Mouse (Mus musculus): ENCODE measurements around the gene Phlda2.

Gene Phlda2

DNA sequence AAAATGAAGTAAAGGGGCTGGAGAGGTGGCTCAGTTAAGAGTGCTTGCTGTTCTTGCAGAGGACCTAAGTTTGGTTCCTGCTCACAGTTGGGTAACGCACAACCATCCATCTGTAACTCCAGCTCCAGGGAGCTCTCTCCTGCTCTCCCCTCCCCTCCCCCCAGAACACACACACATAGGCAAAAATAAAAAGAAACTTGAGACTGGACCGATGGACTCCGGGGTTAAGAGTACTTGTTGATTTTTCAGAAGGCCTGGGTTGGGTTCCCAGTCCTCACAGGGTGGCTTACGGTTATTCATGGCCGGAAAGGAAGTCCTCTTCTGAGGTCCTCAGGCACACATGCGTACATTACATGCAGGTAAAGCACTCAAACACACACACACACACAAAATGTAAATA is 976 bp upstream of the Phlda2 start:
- CTCF ChIA-PET = no interaction called here

DNA sequence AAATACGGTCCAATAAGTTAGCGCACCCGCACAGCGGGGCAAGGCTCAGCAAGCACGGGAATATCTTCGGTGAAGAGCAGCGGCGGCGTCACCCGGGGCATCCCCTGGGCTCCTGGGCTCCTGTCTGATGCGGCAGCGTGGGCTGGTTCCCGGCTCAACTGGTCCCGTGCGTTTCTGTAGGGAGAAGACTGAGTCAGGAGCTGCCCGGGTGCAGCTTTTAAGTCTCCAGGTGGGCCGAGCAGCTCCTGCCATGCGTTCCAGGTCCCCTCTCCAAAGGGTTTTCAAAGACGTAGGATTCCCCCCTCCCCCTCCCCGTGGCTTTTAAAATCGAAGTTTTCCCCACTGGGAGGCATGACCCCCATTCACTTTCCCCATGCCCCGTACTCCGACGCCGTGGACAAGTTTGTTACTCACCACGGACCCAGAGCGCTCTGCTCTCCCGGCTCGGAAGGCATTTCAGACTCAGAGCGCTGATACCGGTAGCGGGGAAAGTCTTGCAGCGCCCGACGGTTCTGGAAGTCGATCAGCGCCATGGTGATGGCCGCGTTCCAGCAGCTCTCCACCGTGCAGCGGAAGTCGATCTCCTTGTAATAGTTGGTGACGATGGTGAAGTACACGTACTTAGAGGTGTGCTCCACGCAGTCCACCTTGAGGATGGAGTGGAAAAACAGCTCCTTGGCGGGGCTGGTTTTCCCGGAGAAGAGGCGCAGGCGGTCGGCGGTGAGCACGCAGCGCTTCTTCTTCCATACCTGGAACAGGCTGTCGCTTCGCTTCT is 1.1 kb downstream of the Phlda2 start:
- CTCF ChIA-PET = no interaction called here

DNA sequence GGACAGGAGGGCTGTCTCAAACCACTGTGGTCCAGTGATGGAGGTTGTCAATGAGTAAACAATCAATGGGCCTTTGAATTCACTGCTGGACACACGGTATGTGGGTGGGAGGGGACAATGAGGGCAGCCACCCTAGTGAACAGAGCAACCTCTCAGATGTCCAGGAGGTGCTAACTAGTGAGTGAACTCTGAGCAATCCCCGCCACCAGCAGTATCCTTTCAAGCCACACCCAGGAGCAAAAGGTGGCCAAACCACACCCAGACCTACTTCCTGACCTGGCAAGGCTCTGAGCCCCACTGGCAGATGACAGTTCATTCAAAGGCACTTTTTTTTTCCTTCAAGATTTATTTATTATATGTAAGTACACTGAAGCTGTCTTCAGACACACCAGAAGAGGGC is 2.0 kb downstream of the Phlda2 start:
- CTCF ChIA-PET = no interaction called here

DNA sequence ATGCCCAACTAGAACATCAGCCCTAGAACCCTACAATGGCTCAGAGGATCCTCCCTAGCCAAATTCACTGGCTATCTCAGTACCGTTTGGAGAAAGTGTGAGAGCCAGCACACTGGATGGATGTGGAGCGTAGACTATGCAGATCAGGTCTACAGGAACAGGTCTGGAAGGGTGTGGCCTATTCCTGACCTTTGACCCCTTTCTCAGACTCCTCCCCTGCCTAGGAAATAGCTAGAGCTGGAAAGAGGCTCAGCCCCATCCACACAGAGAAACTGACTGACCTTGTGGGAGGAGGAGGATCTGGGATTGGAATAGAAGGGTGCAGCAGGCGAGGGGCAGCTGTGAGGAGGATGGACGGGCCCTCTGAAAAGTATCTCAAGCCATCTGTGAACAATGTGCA is 4.4 kb downstream of the Phlda2 start:
- CTCF ChIA-PET = no interaction called here

DNA sequence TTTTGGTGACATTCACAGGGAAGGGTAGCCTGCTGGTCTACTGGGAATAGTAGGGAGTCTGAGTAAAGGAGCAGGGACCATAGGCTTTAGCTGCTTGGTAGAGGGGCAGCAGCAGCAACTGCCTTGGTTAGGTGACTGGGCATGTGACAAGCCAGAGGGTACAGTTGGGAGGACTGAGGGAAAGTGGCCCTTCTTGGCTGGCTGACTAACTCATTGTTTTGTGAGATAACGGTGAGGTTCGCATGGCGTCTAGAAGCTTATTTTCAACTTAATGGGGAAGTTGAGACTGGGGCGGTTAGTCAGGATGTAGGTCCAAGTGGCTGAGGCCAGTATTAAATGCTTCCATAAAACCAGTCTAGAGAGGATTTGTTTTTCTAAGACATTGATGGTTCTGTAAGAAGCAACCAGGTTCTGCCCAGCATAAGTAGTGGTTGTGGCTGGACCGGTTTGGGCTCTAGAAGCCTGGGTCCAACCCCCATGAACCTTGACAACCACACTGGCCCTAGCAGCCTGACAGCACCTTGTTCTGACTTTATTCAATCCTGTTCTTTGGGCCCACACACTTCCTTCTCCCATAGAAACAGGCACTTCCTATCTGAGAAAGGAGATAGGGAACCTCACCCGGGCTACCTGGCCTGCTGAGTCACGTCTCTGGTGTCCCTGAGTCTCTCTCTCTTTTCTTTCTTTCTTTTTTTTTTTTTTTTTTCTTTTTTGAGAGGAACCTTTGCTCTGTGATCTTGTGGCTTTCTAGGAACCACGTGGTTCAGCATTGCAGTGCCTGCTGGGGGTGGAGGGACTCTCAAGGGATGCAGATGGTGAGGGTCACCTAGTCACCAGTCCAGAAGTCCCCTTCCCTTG is 7.6 kb downstream of the Phlda2 start:
- CTCF ChIA-PET = no interaction called here

DNA sequence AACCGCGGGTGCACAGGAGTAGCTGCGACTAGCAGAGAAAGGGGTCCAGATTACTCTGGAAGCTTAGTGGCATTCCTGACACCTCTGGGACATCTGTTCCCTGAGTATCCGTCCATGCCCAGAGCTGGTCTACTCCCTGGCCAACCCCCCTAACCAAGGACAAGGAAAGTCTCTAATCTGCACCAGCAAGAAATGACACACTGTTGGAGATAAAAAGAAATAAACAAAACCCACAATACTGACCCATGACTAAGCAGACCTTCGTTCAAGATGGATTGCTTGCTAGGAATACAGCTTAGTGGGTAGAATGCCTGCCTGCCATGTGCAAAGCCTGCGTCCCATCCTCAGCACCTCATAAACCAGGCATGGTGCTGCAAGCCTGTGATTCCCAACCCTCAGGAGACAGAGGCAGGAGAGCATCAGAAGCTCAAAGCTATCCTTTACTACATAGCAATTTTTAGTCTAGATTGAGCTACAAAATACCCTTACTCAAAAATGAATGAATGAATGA is 9.3 kb downstream of the Phlda2 start:
- CTCF ChIA-PET = no interaction called here

DNA sequence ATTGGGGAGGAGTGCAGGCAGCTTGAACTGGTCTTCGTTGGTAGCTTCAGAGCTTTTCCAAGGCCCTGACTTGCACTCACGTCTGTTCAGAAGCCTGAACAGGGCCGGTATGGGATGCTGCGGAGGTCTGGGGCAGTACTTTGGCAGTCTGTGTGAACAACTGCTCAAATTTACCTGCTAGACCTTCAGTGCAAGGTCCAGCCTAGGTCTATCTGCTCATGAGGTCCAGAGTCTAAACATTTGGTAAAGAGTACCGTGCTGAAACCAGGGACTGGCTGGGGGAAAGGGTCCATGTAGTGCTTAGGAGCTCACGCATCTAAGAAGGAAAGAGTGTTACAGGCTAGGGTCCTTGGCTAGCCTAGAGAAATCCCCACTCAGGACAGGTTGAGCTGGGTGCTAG is 13.2 kb downstream of the Phlda2 start:
- CTCF ChIA-PET = no interaction called here

DNA sequence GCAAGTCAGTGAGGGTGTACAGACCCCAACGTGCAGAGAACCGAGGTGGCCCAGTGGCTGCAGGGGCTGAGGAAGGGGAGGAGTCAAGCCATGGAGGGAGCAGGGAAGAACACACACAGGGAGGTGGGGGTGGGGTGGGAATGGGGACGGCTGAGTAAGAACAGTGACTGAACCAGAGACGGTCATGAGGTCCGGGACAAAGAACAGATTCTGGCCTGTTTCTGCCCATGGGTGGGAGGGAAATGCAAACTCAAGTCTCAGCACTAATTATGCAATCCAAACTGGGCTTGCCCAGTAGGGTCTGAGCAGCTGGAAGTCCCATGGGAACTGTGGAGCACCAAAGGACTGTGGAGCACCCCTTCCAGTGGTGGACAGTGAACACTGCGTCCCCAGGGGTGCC is 20.4 kb downstream of the Phlda2 start:
- CTCF ChIA-PET = no interaction called here

DNA sequence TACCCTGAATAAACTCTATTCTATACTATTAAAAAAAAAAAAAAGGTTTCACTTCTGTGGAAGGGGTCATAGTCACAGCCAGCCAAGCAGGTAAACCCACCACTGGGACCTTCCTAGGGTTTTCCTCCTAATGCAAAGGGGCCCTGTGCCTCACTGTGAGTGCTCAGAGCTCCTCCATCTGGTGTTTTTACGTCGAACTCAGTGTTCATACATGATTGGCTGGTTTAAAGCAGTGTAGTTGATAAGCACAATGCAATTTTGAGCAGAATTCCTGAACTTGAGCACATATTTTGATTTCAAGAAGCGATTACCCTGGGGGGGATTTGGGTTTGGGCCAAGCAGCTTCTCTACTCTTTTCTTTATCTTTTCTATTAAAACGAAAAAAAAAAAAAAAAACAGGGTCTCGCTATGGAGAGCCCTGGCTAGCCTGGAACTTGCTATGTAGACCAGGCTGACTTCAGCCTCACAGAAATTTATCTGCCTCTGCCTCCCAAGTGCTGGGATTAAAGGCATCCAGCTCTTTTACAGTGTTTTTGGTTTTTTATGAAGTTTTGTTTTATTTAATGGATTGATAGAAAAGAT is 21.1 kb downstream of the Phlda2 start:
- CTCF ChIA-PET = no interaction called here

DNA sequence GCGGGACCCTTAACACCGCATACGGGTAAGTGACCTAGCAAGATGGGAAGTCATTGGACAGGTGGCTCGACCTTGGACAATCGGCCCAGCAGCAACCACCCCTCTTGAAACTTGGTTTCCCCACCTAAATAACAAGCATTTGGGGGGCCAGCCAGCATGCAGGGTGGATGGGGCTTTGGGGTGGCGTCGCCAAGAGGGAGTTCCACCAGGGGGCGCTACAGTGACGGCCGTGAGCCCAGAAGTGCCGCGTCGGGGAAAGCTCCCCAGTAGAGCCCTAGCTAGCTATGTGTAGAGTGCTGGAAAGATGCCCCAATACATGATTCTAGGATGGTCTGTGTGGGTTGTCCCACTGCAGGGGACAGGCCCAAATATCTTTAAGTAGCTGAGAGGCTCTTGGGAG is 22.5 kb downstream of the Phlda2 start:
- CTCF ChIA-PET = interaction anchor here (0.6 to 0.7 kb wide), 2 partner anchors 282 to 561 kb away, joined by 3 read pairs; no protein-coding TSS in a partner anchor

DNA sequence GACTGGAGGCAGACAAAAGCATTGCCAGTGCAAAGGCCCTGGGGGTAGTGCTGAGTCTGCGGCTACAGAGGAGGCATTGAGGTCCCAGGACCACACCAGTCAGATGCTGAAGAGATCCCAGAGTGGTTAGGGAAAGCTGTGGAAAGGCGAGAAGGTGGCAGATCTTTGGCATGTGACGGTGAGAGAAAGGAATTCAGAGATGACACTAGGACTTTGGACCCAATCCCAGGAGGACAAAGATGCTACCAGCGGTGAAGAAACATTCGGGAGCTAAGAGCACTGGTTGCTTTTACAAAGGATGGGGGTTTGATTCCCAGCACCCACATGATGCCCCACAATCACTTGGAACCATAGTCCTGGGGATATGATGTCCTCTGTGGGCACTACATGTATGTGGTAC is 25.1 kb downstream of the Phlda2 start:
- CTCF ChIA-PET = no interaction called here

DNA sequence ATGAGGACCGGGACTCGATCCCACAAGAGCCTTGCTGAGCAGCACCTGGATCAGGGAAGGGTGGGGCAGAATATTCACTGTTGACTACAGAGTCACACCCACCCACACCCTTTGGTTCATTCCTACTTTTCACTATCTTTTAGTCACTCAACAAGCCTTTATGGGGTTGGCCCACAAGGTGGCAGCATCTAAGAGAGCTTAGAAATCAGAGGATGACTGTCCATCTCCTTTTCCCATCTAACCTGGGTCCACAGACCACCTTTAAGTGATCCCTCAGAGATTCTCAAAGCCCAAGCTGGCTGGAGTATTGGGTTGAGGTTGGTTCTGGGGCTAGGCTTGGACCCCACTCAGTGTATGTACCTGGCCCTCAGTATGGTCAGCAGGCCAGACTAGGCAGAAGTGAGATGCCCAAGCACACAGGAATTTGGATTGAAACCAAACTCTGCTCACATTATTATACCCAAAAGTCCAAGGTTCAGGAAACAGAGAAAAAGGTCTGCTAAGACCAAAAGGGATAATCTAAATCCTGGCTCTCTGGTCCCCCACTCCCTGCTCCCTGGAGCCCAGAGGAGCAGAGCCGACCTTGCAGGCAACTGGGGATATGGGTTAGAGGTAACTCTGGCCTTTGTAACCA is 26.1 kb downstream of the Phlda2 start:
- CTCF ChIA-PET = no interaction called here

DNA sequence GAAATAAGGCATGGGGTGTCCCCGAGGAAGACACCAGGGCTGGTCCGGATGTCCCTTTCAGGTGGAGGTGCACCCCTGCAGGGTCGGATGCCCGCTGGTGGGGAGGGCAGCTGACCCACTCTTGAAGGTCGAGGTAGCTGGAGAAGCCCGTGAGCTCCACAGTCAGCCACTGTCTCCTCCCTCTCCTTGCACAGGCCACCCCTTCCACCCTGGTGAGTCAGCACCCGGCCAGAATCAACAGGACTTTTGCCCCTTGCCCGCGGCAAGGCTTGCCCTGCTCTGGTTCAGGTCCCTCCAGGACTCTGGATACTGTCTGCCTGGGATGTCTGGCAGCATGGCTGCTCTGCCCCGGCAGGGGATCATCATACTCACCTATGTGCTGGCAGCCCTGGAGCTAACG is 27.1 kb downstream of the Phlda2 start:
- CTCF ChIA-PET = no interaction called here

DNA sequence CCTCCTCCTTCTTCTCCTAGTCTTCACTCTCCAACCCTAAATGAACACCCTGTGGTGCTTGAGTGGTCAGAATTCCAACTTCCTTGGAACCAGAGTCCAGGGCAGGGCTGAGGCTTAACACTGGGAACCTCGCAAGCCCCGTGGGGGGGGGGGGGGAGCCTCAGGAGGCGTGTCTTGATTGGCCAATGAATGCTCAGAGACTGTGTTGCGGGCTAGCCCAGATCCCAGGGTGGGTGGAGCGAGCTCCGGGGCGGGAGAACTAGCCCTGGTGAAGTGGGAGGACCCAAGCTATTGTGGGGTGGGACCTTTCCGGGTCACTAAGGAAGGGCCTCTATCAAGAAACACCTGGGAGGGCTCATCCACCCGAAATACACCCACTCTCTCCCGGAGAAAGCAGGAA is 28.1 kb downstream of the Phlda2 start:
- CTCF ChIA-PET = no interaction called here

DNA sequence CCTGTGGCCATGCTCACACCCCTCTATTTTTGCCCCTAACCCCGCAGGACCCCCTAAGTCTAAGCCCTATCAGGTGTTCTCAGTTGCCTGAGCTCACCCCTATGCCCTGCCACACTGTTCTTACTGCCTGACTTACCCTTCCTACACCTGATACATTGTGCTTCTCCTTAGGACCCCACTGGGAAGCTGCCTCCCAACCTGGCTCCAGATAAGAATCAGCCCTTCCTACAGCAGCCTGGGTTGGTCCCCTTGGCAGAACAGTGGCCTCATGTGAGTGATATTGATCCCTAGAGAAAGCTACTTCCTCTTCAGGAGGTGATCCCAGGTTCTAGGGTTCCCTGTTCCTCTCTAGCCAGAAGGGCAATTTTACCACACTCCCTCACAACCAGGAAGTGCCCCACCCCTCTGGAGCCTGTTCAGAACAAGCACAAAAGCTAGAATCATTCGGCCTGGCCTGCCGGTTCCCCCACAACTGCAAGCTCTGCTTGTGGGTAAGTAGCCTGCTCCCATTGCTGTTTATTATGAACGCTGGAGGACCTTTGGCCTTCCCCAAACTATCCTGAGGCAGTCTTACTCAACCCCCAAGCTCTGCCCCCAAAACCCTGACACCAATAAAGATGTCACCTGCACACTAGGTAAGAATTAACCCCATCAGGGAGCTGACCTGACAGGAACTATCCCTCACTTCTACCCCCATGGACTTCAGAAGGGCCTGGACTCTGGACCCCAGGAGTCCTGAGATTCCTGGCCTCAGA is 29.4 kb downstream of the Phlda2 start, which contains the start of gene Slc22a18:
Gene Slc22a18 (plus strand): TSS at position 390 of the 755 bp plus-strand sequence.
- CTCF ChIA-PET = no interaction called here

DNA sequence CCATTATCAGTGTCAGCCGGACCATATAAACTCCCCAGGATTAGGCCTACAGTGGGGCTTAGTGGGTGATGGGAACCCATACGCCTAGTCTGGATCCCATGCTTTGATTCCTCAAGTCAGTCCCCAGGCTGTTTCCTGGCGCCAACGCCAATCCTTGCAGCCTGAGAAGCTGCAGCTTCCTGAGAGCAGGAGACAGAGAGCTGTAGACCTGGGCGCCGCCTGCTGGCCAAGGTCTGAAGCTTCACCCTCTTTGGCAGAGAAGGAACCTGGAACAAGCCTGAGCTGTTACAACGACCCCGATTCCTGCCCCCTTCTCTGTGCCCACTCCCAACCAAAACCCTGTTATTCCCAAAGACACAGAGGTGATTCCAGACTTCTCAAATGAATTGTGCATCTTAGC is 33.0 kb downstream of the Phlda2 start:
- CTCF ChIA-PET = no interaction called here

DNA sequence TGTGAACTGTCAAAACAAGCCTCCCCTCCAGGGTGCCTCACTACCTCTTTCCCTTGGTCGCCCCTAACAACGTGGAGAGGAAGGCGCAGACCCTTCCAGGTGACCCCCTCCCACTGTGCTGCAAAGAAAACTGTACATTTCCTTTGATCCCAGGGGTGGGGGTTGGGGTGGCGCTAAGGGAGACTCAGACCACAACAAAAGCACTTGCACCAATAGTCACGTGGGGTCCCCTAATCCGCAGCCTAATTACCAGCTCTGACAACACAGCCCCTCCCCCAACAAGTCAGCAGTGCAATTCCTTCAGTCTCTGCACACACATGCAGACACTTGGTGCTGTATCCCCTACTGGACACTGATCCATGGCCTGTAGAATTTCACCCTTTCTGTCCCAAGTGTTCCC is 35.2 kb downstream of the Phlda2 start:
- CTCF ChIA-PET = interaction anchor here (0.7 kb wide), 1 partner anchor 341 kb away, joined by 3 read pairs; no protein-coding TSS in a partner anchor

DNA sequence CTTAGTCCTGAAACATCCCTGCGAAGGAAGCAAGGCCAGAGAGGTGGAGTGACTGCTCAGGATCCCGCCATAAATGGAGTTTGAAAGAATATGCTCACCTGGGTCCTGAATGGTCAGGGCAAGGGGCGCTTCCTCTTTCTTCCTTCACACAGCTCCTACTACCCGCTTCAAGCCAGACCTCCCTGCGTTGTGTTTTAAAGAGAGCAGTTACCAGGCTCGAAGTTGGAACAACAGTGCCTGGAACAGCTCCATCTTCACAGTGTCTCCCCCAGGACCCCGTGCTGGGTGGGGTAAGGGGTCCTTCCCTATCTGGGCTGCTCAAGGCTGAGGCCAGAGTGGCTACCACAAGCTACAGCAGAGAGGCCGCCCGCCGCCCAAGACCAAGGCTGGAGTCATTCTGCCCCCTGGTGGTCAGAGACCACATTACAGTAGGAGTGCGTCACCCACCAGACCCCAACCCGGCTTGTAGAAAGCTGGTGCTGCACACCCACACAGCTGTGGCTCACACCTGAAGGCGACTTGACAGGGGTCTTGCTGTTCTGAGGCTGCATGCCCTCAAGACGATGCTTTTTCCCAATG is 36.8 kb downstream of the Phlda2 start:
- CTCF ChIA-PET = interaction anchor here (0.5 to 1.1 kb wide), 4 partner anchors 12 to 318 kb away, joined by 3 to 12 read pairs (median 4); no protein-coding TSS in a partner anchor

DNA sequence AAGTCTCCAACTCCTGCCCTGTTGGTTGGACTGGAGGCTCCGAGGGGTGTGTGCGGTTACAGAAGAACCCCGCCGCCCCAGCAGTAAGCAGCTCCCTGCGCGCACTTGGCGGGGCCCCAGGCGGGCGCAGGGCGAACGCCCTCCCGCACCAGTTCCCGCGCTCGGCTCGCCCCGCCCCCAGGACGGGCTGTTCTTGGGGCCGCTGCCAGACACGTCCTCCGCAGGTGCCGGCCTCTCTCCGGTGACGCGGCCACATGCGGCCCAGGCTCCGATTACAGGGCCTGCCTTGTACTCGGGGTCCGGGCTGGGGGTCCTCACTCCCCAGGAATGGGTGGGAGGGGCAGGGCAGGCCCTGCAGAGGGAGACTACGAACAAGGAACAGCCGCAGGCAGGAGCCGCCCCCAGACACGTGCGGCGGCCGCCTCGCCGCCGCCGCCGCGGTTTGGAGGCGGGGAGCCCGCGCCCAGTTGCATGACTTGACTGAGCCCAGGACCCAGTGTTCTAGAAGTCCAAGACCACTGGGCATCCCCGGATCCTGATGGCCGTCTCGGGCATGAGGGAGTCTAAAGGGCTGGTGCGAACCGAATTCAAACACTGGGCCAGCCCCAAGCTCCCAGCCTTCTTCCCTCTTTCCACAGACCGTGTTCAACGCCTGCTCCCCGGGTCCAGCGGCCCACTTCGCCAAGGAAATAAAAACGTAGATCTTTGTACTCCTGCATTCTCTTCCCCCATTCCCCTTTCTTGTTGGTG is 38.0 kb downstream of the Phlda2 start:
- CTCF ChIA-PET = interaction anchor here (0.6 to 1.0 kb wide), 3 partner anchors 114 to 1704 kb away, joined by 3 to 13 read pairs (median 4); no protein-coding TSS in a partner anchor

DNA sequence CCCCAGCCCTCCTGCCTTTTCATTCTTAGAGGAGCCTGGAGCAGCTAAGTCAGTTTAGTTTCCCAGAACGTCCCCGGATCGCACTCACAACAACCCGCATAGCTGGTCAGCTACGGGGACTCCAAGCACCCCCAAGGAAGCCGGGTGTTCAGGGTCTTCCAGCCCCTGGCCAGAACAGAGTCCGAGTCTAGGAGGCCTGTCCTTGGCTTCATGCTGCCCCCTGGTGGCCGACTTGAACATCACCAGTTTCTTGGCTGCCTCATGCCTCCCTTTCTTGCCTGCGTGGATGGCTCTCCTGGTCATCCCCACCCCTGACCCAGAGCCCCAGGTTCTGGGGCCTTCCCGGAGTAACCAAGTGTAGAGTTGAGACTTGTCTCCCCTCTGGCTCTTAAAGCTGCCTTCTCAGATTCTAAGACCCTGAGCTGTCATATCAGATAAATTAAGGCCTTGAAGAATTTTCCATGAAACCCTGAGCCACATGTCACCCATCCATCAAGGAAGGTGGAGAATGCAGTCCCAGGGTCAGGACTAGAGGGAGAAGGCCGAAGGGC is 39.0 kb downstream of the Phlda2 start:
- CTCF ChIA-PET = interaction anchor here (0.5 to 1.0 kb wide), 4 partner anchors 25 to 1950 kb away, joined by 5 to 14 read pairs (median 9); no protein-coding TSS in a partner anchor

All from spleen, embryonic (tissue).